16 mouse cellular contexts compared by ENCODE assay signal in genomic region chr16:36700484-36700883, GRCm38 (mm10). TPM values are rescaled to one million over a fixed set of nuclear protein-coding genes. Genes with fewer than 3 reads are reported as not detected.
"Had no signal": no experiment of that assay in that cellular context is flagged by ENCODE, and none has a peak within 500 bp of the region (broad histone marks: within the 10 kb centered on the region; RNA-seq: fewer than 3 reads in every experiment).

No protein-coding gene starts in this region.

- H3K27ac ChIP-seq: neural tube, embryonic 13.5 days; neural tube, embryonic 15.5 days; stomach, embryonic 15.5 days; stomach, postnatal 0 days had no signal

- DNase-seq: retina, postnatal 1 day; right cerebral cortex, adult 18-20 months; right cerebral cortex, postnatal 14 days; right cerebral cortex, postnatal 25 days; right cerebral cortex, postnatal 4 days; spleen, adult 18-20 months; thymus, adult 18-20 months; thymus, adult 2 months; thymus, postnatal 14 days; thymus, postnatal 25 days; thymus, postnatal 36 days; thymus, postnatal 4 days had no signal

- H3K9me3 ChIP-seq: neural tube, embryonic 13.5 days; neural tube, embryonic 15.5 days; stomach, embryonic 15.5 days had no signal

- H3K4me1 ChIP-seq: neural tube, embryonic 13.5 days; neural tube, embryonic 15.5 days; stomach, embryonic 15.5 days had no signal

- H3K4me3 ChIP-seq: neural tube, embryonic 13.5 days; neural tube, embryonic 15.5 days; stomach, embryonic 15.5 days had no signal

- H3K27me3 ChIP-seq: neural tube, embryonic 15.5 days; stomach, embryonic 15.5 days had no signal

- H3K9ac ChIP-seq: neural tube, embryonic 13.5 days; neural tube, embryonic 15.5 days; stomach, embryonic 15.5 days had no signal

- H3K4me2 ChIP-seq: neural tube, embryonic 13.5 days; neural tube, embryonic 15.5 days; stomach, embryonic 15.5 days had no signal

- H3K36me3 ChIP-seq: neural tube, embryonic 13.5 days; neural tube, embryonic 15.5 days; stomach, embryonic 15.5 days had no signal

RNA-seq across cellular contexts. Expression of gene Ildr1, which starts 6.7 kb away (rescaled TPM):
- polyA plus RNA-seq: neural tube, embryonic 13.5 days had no signal
